Mouse (Mus musculus): ENCODE data around the gene Tbc1d24. TPM values are rescaled to one million over a fixed set of nuclear protein-coding genes. Genes with fewer than 3 reads are reported as not detected.
A peak's percentile ranks its signal among the peaks of the same experiment; 100 is the strongest.

Tbc1d24 gene
- 9.2 TPM for polyA plus RNA-seq (2021)

- DNase-seq (ENCODE audit: low read depth, low spot score), result peak; percentile 46
These were observed at the start of gene Tbc1d24 for GRCm38 (mm10) chr17:24205284-24205888. Gene Tbc1d24, minus strand, starts transcription at chr17:24205562.

GRCm38 (mm10) chr17:24252329-24252728 is 47.0 kb upstream of the Tbc1d24 start:
- TF ChIP-seq CTCF (IDR thresholded peaks at IDR 0.05), result no peak
- ATAC-seq (no peak), DNase-seq (ENCODE audit: low read depth, low spot score) (no peak)
- in situ Hi-C loops (cut with MboI; ENCODE audit: low pct_unique_long_range_greater_than_20kb), result no loop called here
- ChIA-PET POLR2A (no interaction called here), CTCF (interaction anchor here (1.2 to 1.8 kb wide), 2 partner anchors 23 to 100 kb away, joined by 3 to 4 read pairs; partner anchors contain the start of gene Abca3)
- no peaks in the 10 kb centered on the region for H3K27me3 ChIP-seq

More at GRCm38 (mm10) chr17:24205284-24205888, at the start of gene Tbc1d24:
- CTCF ChIA-PET, result interaction anchor here (1.0 to 2.5 kb wide), 3 partner anchors 11 to 18 kb away, joined by 3 to 8 read pairs (median 3); no protein-coding TSS in a partner anchor
- in situ Hi-C loops (cut with MboI; ENCODE audit: low pct_unique_long_range_greater_than_20kb), result no loop called here
- TF ChIP-seq CTCF (IDR thresholded peaks at IDR 0.05), result no peak
- peak; percentile 59 for ATAC-seq
- POLR2A ChIA-PET, result no interaction called here
- no peaks in the 10 kb centered on the region for H3K27me3 ChIP-seq

DNA sequence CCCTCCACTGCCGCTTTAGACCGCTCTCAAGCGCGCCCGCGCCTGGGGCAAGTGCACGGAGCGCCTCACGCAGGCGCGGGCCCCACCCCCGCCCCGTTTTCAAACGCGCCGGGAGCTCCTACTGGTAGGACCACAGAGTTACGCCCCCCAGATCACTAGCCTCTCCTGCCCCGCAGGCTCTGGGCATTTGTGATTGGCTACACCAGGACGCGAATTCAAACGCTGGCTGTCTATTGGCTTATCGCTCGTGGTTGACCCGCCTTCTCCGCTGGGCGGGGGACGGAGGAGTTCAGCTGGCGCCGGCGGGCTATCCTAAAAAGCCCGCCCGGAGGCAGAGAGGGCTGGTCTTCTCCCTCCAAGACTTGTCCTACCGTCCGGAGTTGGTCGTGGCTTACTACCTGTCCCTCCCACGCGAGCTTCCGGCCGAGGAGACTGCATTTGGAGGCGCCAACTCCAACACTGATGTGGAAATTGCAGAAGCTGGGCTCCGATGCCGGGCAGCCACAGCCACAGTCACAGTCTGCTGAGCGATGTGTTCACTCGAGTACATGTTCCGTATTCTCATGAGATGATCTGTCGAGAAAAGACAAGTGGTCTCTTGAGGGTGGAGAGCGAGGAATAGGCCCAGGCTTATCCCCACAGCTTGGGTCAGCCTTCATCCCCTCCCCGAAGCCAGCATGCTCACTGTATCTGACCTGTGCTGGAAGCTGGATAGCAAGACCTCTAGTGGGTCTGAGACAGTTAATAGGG is 46.1 kb upstream of the Tbc1d24 start, which contains the start of gene Ccnf:
Gene Ccnf (minus strand): TSS at position 165 of the 750 bp plus-strand sequence.
- ChIA-PET POLR2A (interaction anchor here (0.6 kb wide), 1 partner anchor 40 kb away, joined by 3 read pairs; no protein-coding TSS in a partner anchor), CTCF (interaction anchor here (1.2 to 1.8 kb wide), 3 partner anchors 18 to 100 kb away, joined by 3 to 4 read pairs (median 3); partner anchors contain the start of gene Abca3)
- in situ Hi-C loops (cut with MboI; ENCODE audit: low pct_unique_long_range_greater_than_20kb), result no loop called here
- ATAC-seq (peak; percentile 98), DNase-seq (ENCODE audit: low read depth, low spot score) (peak; percentile 88)
- H3K27me3 ChIP-seq, result no peaks in the 10 kb centered on the region
- no peak for TF ChIP-seq CTCF (IDR thresholded peaks at IDR 0.05)

GRCm38 (mm10) chr17:24250988-24251319 is 45.6 kb upstream of the Tbc1d24 start:
- ATAC-seq (peak; percentile 17), DNase-seq (ENCODE audit: low read depth, low spot score) (no peak)
- ChIA-PET POLR2A (interaction anchor here (0.6 kb wide), 1 partner anchor 40 kb away, joined by 3 read pairs; no protein-coding TSS in a partner anchor), CTCF (interaction anchor here (1.2 to 1.5 kb wide), 2 partner anchors 17 to 24 kb away, joined by 3 read pairs; no protein-coding TSS in a partner anchor)
- in situ Hi-C loops (cut with MboI; ENCODE audit: low pct_unique_long_range_greater_than_20kb), result no loop called here
- H3K27me3 ChIP-seq, result no peaks in the 10 kb centered on the region
- no peak for TF ChIP-seq CTCF (IDR thresholded peaks at IDR 0.05)

DNA sequence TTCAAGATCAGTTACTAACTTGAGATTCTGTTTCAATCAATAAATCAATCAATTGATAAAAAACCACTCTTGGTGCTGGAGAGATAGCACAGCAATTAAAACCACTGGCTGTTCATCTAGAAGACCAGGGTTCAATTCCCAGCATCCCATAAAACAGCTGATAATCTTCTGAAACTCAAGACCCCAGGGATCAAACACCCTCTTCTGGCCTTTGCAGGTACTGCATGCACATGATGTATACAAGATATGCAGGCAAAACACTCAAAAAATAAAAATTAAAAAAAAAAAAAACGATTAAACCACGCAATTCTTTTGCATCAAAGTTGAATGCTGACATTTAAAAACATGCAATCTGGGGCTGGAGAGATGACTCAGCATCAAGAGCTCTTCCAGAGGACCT is 43.3 kb upstream of the Tbc1d24 start:
- DNase-seq (ENCODE audit: low read depth, low spot score) (no peak), ATAC-seq (no peak)
- CTCF ChIA-PET, result interaction anchor here (1.1 kb wide), 1 partner anchor 12 kb away, joined by 5 read pairs; no protein-coding TSS in a partner anchor
- no peaks in the 10 kb centered on the region for H3K27me3 ChIP-seq
- in situ Hi-C loops (cut with MboI; ENCODE audit: low pct_unique_long_range_greater_than_20kb), result no loop called here
- TF ChIP-seq CTCF (IDR thresholded peaks at IDR 0.05), result no peak
- POLR2A ChIA-PET, result no interaction called here

- in situ Hi-C loops (cut with MboI; ENCODE audit: low pct_unique_long_range_greater_than_20kb), result no loop called here
- CTCF ChIA-PET, result interaction anchor here (0.9 to 1.3 kb wide), 2 partner anchors 10 to 100 kb away, joined by 3 to 5 read pairs; no protein-coding TSS in a partner anchor
- POLR2A ChIA-PET, result no interaction called here
- TF ChIP-seq CTCF (IDR thresholded peaks at IDR 0.05), result no peak
- no peak for ATAC-seq
- H3K27me3 ChIP-seq, result no peaks in the 10 kb centered on the region
- DNase-seq (ENCODE audit: low read depth, low spot score), result no peak
These were observed 38.7 kb upstream of the Tbc1d24 start for GRCm38 (mm10) chr17:24244061-24244460.

GRCm38 (mm10) chr17:24243311-24243969 is 38.1 kb upstream of the Tbc1d24 start:
- no peak for TF ChIP-seq CTCF (IDR thresholded peaks at IDR 0.05)
- in situ Hi-C loops (cut with MboI; ENCODE audit: low pct_unique_long_range_greater_than_20kb), result no loop called here
- no peak for ATAC-seq
- ChIA-PET POLR2A (no interaction called here), CTCF (interaction anchor here (0.9 to 1.4 kb wide), 3 partner anchors 10 to 99 kb away, joined by 3 to 5 read pairs (median 4); no protein-coding TSS in a partner anchor)
- DNase-seq (ENCODE audit: low read depth, low spot score), result no peak
- H3K27me3 ChIP-seq, result no peaks in the 10 kb centered on the region

GRCm38 (mm10) chr17:24236921-24237320 is 31.6 kb upstream of the Tbc1d24 start:
- POLR2A ChIA-PET, result interaction anchor here (1.2 kb wide), 1 partner anchor 21 kb away, joined by 3 read pairs; no protein-coding TSS in a partner anchor

GRCm38 (mm10) chr17:24236479-24236878 is 31.1 kb upstream of the Tbc1d24 start:
- CTCF ChIA-PET, result interaction anchor here (1.0 to 1.3 kb wide), 2 partner anchors 12 kb away, joined by 5 read pairs; no protein-coding TSS in a partner anchor
- POLR2A ChIA-PET, result interaction anchor here (1.2 kb wide), 1 partner anchor 20 kb away, joined by 3 read pairs; no protein-coding TSS in a partner anchor
- H3K27me3 ChIP-seq, result no peaks in the 10 kb centered on the region
- in situ Hi-C loops (cut with MboI; ENCODE audit: low pct_unique_long_range_greater_than_20kb), result no loop called here
- ATAC-seq (no peak), DNase-seq (ENCODE audit: low read depth, low spot score) (no peak)
- TF ChIP-seq CTCF (IDR thresholded peaks at IDR 0.05), result no peak

More at GRCm38 (mm10) chr17:24236921-24237320, 31.6 kb upstream of the Tbc1d24 start:
- CTCF ChIA-PET, result interaction anchor here (1.0 to 1.3 kb wide), 2 partner anchors 12 to 13 kb away, joined by 5 read pairs; no protein-coding TSS in a partner anchor
- H3K27me3 ChIP-seq, result no peaks in the 10 kb centered on the region
- in situ Hi-C loops (cut with MboI; ENCODE audit: low pct_unique_long_range_greater_than_20kb), result no loop called here
- no peak for ATAC-seq
- no peak for DNase-seq (ENCODE audit: low read depth, low spot score)
- TF ChIP-seq CTCF (IDR thresholded peaks at IDR 0.05), result no peak

- no peak for TF ChIP-seq CTCF (IDR thresholded peaks at IDR 0.05)
- no peaks in the 10 kb centered on the region for H3K27me3 ChIP-seq
- ATAC-seq (no peak), DNase-seq (ENCODE audit: low read depth, low spot score) (no peak)
- in situ Hi-C loops (cut with MboI; ENCODE audit: low pct_unique_long_range_greater_than_20kb), result no loop called here
- CTCF ChIA-PET, result no interaction called here
- POLR2A ChIA-PET, result interaction anchor here (0.6 kb wide), 1 partner anchor 146 kb away, joined by 3 read pairs; no protein-coding TSS in a partner anchor
These were observed 22.6 kb upstream of the Tbc1d24 start for GRCm38 (mm10) chr17:24227941-24228340.

Data from Patski (cell line).